8 mouse cellular contexts compared by ENCODE assay signal in the genomic region with DNA sequence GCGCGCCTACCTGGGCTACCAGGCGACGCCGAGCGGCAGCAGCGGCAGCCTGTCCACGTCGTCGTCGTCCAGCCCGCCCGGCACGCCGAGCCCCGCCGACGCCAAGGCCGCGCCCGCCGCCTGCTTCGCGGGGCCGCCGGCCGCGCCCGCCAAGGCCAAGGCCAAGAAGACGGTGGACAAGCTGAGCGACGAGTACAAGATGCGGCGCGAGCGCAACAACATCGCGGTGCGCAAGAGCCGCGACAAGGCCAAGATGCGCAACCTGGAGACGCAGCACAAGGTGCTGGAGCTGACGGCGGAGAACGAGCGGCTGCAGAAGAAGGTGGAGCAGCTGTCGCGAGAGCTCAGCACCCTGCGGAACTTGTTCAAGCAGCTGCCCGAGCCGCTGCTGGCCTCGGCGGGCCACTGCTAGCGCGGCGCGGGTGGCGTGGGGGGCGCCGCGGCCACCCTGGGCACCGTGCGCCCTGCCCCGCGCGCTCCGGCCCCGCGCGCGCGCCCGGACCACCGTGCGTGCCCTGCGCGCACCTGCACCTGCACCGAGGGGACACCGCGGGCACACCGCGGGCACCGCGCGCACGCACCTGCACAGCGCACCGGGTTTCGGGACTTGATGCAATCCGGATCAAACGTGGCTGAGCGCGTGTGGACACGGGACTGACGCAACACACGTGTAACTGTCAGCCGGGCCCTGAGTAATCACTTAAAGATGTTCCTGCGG. TPM values are rescaled to one million over a fixed set of nuclear protein-coding genes. Genes with fewer than 3 reads are reported as not detected.
DNase-seq lines count a peak whose midpoint lies in the region; ATAC-seq and TF ChIP-seq lines count a peak whose summit lies in the region.

A gene (minus strand): TSS at position 322 of the 718 bp plus-strand sequence.

- peak within 1 kb of the TSS; percentile 61 for H3K9ac ChIP-seq in forebrain, embryonic 16.5 days (replicated peaks; ENCODE audit: low read depth, low read length)
- peak within 1 kb of the TSS; percentile 89 for H3K9ac ChIP-seq in lung, embryonic 15.5 days

- no peak within 1 kb of the TSS for H3K27ac ChIP-seq in forebrain, embryonic 16.5 days (ENCODE audit: low read length)
- H3K27ac ChIP-seq in lung, embryonic 15.5 days: peak within 1 kb of the TSS; percentile 97

- H3K9me3 ChIP-seq in G1E (replicated peaks): no peaks in the 10 kb centered on the region
- H3K9me3 ChIP-seq in forebrain, embryonic 16.5 days (ENCODE audit: control insufficient read depth, low read length): no peaks in the 10 kb centered on the region
- H3K9me3 ChIP-seq in lung, embryonic 15.5 days: no peaks in the 10 kb centered on the region

- peaks cover 59% of the 10 kb centered on the region for H3K36me3 ChIP-seq in G1E (replicated peaks)
- no peaks in the 10 kb centered on the region for H3K36me3 ChIP-seq in forebrain, embryonic 16.5 days (ENCODE audit: control insufficient read depth, insufficient read depth)
- peaks cover 23% of the 10 kb centered on the region for H3K36me3 ChIP-seq in lung, embryonic 15.5 days

- H3K4me1 ChIP-seq in G1E (ENCODE audit: insufficient read depth, low read depth, low read length): peaks cover 66% of the 10 kb centered on the region
- H3K4me1 ChIP-seq in forebrain, embryonic 16.5 days (replicated peaks; ENCODE audit: control insufficient read depth, insufficient read depth, low read length): peaks cover 9% of the 10 kb centered on the region
- peaks cover 37% of the 10 kb centered on the region for H3K4me1 ChIP-seq in lung, embryonic 15.5 days

- ATAC-seq in G1E (ENCODE audit: extremely low read depth, insufficient number of reproducible peaks, low FRiP score, poor library complexity, severe bottlenecking): no peak
- ATAC-seq in forebrain, embryonic 16.5 days: no peak
- ATAC-seq in lung, embryonic 15.5 days (ENCODE audit: borderline replicate concordance, extremely low read depth, low FRiP score, low TSS enrichment): 0 out of 2 replicates have a peak, but pooled peaks have one; percentile 0
- ATAC-seq in neutrophil, adult 5-6 weeks (ENCODE audit: extremely low read depth, insufficient number of reproducible peaks, low FRiP score, poor library complexity, severe bottlenecking): no peak

- peaks cover 17% of the 10 kb centered on the region; the same call in 1 of the 2 replicates for H3K27me3 ChIP-seq in G1E (ENCODE audit: insufficient read depth, low read length)
- H3K27me3 ChIP-seq in forebrain, embryonic 16.5 days (replicated peaks; ENCODE audit: control insufficient read depth, insufficient read depth, low read length): peaks cover 27% of the 10 kb centered on the region
- no peaks in the 10 kb centered on the region; the same call in 1 of the 2 replicates for H3K27me3 ChIP-seq in lung, embryonic 15.5 days

- H3K4me3 ChIP-seq in G1E (ENCODE audit: low read depth, low read length): peak within 1 kb of the TSS; percentile 86
- H3K4me3 ChIP-seq in forebrain, embryonic 16.5 days (replicated peaks; ENCODE audit: low read length): peak within 1 kb of the TSS; percentile 72
- H3K4me3 ChIP-seq in lung, embryonic 15.5 days: peak within 1 kb of the TSS; percentile 90

- WGBS in forebrain, embryonic 16.5 days: under 1% methylated on average over 85 of the region's 99 CpGs
- under 1% methylated on average over 94 of the region's 99 CpGs for WGBS in lung, embryonic 15.5 days

- peak within 1 kb of the TSS; percentile 87 for H3K4me2 ChIP-seq in forebrain, embryonic 16.5 days (ENCODE audit: low read length)
- H3K4me2 ChIP-seq in lung, embryonic 15.5 days: peak within 1 kb of the TSS; percentile 74

- intact Hi-C loops in heart, postnatal 25 days (cut with DNase I): loop anchor here (5.0 to 10.0 kb wide), 2 partner anchors 78 to 395 kb away; a partner anchor contains a TSS

- no peak for TF ChIP-seq CTCF in G1E (IDR thresholded peaks at IDR 0.05; ENCODE audit: low read depth, low read length)

- DNase-seq in G1E (ENCODE audit: low spot score): peak; percentile 82
- peak; percentile 71 for DNase-seq in cerebellum, adult 11-12 months
- no peak for DNase-seq in heart, postnatal 25 days (ENCODE audit: low spot score)
- peak; percentile 62 for DNase-seq in layer of hippocampus, adult 9-11 months
- peak; percentile 44 to 48 for DNase-seq in thymus, postnatal 10 days (ENCODE audit: low spot score in 2 of 2)

RNA-seq across cellular contexts. Expression of the gene that starts here (rescaled TPM):
- total RNA-seq in G1E (2014; fragmentation: Nextera tagmentation) (14.1 and 20.1 TPM in 2 replicates), G1E (2017) (17.5 and 18.3 TPM in 2 replicates)
- 36.9 and 38.8 TPM in 2 replicates for polyA plus RNA-seq in G1E (2012)
- polyA plus RNA-seq in forebrain, embryonic 16.5 days (2015; fragmentation: Nextera tagmentation; extraction: Ambion mirVana): 30.2 and 30.6 TPM in 2 replicates
- total RNA-seq in heart, postnatal 25 days (2021): 10 to 100 TPM; 27.2 TPM
- polyA plus RNA-seq in lung, embryonic 15.5 days (2015; fragmentation: Nextera tagmentation; extraction: Ambion mirVana): 41.7 and 43.8 TPM in 2 replicates
- total RNA-seq in neutrophil, adult 5-6 weeks (2017): 76.0 and 90.2 TPM in 2 replicates
